Mouse (Mus musculus): ENCODE results near the gene Zfp949. TPM values are rescaled to one million over a fixed set of nuclear protein-coding genes. Genes with fewer than 3 reads are reported as not detected.

The Zfp949 gene
- 7.5 TPM in 2 replicates for total RNA-seq (2012; rRNA removed)
- 9.3 and 9.7 TPM in 2 replicates for total RNA-seq (2014; rRNA removed)
- 5.0 and 5.2 TPM in 2 replicates for polyA plus RNA-seq (2012; ENCODE audit: insufficient read length, low read depth)

DNA sequence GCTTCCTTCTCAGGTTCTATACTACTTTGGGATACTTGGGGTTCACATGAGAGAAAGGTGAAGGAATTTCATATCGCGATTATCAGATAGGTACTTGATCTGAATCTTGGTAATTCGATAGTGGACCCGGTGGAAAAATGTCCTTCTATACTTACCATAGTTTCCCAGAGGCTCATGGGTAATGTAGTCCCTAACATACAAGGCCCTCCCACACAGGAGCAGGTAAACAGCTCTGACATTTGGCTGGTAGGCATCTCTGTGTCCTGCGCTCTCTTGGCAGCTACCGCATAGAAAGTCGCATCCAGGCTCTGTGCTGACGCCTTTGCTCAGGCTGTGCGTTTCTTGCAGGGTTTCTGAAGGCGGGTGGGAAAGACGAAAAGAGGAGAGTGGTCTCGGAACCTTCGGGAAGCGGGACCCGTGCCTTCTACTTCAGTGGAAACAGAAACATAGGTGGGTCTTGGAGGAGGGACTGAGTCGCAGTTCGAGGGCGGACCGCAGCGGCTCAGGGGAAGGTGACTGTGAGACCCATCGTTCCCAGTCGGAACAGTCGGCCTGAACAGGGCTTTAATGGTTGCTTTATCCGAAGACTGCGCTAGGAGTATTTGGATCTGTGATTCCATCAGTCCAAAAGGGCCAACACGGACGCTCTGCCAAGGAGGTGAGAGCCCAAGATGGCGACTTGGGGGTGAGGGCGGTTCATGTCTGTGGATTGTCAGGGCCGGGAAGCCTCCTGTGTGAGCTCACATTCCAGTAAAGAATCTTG is at the start of gene Zfp949:
Gene Zfp949, plus strand, starts transcription at position 170 of the 763 bp plus-strand sequence.
- peak within 1 kb of the TSS; percentile 79 for H3K9ac ChIP-seq (ENCODE audit: insufficient read depth, low read depth)
- H3K4me2 ChIP-seq (ENCODE audit: insufficient read depth, low read depth, poor library complexity, severe bottlenecking): peak within 1 kb of the TSS; percentile 95
- TF ChIP-seq GABPA (IDR thresholded peaks at IDR 0.05; ENCODE audit: insufficient replicate concordance, low read depth, low read length) (peak; percentile 85; the same call in 1 of the 2 replicates), TBP (conservative IDR thresholded peaks at IDR 0.05; ENCODE audit: low read depth, low read length) (peak; percentile 79; the same call in 1 of the 2 replicates), POLR2A (IDR thresholded peaks at IDR 0.05; ENCODE audit: low read depth, low read length) (peak; percentile 56), HCFC1 (IDR thresholded peaks at IDR 0.05; ENCODE audit: low read depth, low read length) (peak; percentile 100), ELF1 (IDR thresholded peaks at IDR 0.05; ENCODE audit: low read depth, low read length) (peak; percentile 74), MXI1 (IDR thresholded peaks at IDR 0.05; ENCODE audit: low read depth, low read length) (peak; percentile 83), SMC3 (IDR thresholded peaks at IDR 0.05; ENCODE audit: low read depth, low read length) (no peak), MAZ (IDR thresholded peaks at IDR 0.05; ENCODE audit: low read depth, low read length) (0 out of 2 replicates have a peak, but pooled peaks have one; percentile 40), JUND (conservative IDR thresholded peaks at IDR 0.05; ENCODE audit: low read depth, low read length) (peak; percentile 27; the same call in 1 of the 2 replicates), KAT2A (IDR thresholded peaks at IDR 0.05; ENCODE audit: insufficient replicate concordance, low read length) (peak; percentile 98), EP300 (IDR thresholded peaks at IDR 0.05; ENCODE audit: low read length) (no peak), MYC (IDR thresholded peaks at IDR 0.05; ENCODE audit: low read depth, low read length) (0 out of 2 replicates have a peak, but pooled peaks have one; percentile 27), NRF1 (IDR thresholded peaks at IDR 0.05; ENCODE audit: low read depth, low read length) (peak; percentile 31; the same call in 1 of the 2 replicates), ZNF384 (IDR thresholded peaks at IDR 0.05; ENCODE audit: low read depth, low read length) (no peak), ZKSCAN1 (IDR thresholded peaks at IDR 0.05; ENCODE audit: borderline replicate concordance, low read depth, low read length) (no peak), IRF4 (IDR thresholded peaks at IDR 0.05; ENCODE audit: low read depth, low read length) (peak; percentile 59), ZMIZ1 (IDR thresholded peaks at IDR 0.05; ENCODE audit: low read depth, low read length) (no peak), USF1 (IDR thresholded peaks at IDR 0.05; ENCODE audit: low read depth, low read length) (no peak), RCOR1 (conservative IDR thresholded peaks at IDR 0.05; ENCODE audit: low read depth, low read length) (no peak), CTCF (conservative IDR thresholded peaks at IDR 0.05 in 1 of 2, IDR thresholded peaks at IDR 0.05 in 1 of 2; ENCODE audit: low read depth in 2 of 2, low read length in 2 of 2) (no peak), SIN3A (IDR thresholded peaks at IDR 0.05; ENCODE audit: low read length) (peak; percentile 99), PAX5 (IDR thresholded peaks at IDR 0.05; ENCODE audit: low read length) (no peak)
- H3K9me3 ChIP-seq (replicated peaks; ENCODE audit: low read length): no peaks in the 10 kb centered on the region
- peak within 1 kb of the TSS; percentile 14; the same call in 1 of the 2 replicates for H3K27ac ChIP-seq (ENCODE audit: insufficient read depth, low read depth)
- dilution Hi-C loops (cut with MboI; ENCODE audit: extremely low pct_ligation_motif_present, extremely low pct_unique_long_range_greater_than_20kb, low sequenced_read_pairs) (no loop called here), in situ Hi-C loops (cut with MboI; ENCODE audit: low pct_ligation_motif_present, low pct_unique_long_range_greater_than_20kb, low sequenced_read_pairs) (loop anchor here (10.0 kb wide), 1 partner anchor 303 kb away; no protein-coding TSS in a partner anchor)
- H3K79me2 ChIP-seq (replicated peaks; ENCODE audit: control insufficient read depth, extremely low read depth, insufficient read depth, poor library complexity, severe bottlenecking): peaks cover 23% of the 10 kb centered on the region
- H3K4me3 ChIP-seq (replicated peaks in 1 of 3; ENCODE audit: low read depth in 2 of 3, low read length in 2 of 3, poor library complexity in 1 of 3): peak within 1 kb of the TSS; percentile 70 to 77 (median 74)
- H3K27me3 ChIP-seq (replicated peaks): no peaks in the 10 kb centered on the region
- peaks cover 8 to 20% of the 10 kb centered on the region in 2 experiments for H3K36me3 ChIP-seq (replicated peaks in 1 of 2; ENCODE audit: control insufficient read depth in 1 of 2, insufficient read depth in 1 of 2, low read length in 1 of 2)
- DNase-seq (ENCODE audit: extremely low read depth): peak; percentile 92
- H3K4me1 ChIP-seq (ENCODE audit: control insufficient read depth in 1 of 2, insufficient read depth in 2 of 2): peaks cover 10 to 18% of the 10 kb centered on the region in 2 experiments
